Mouse (Mus musculus) MEL (cell line): ENCODE data around the gene Ncmap. TPM values are rescaled to one million over a fixed set of nuclear protein-coding genes. Genes with fewer than 3 reads are reported as not detected.

Source experiments
- DNase-seq: peaks from one replicate; pipeline ENCODE4 v3.0.0; 2011; ENCODE audit warnings: low read depth, low spot score
- H3K27ac ChIP-seq: 2 replicates; pipeline ENCODE4 v1.5.1; 2012; ENCODE audit warnings: low read depth, mild to moderate bottlenecking, control low read depth, low read length, moderate library complexity; ENCODE audit not compliant: control insufficient read depth
- H3K27me3 ChIP-seq, 2 experiments: fragments of 150-350 bp in 1 of 2; sonication (generic) in 1 of 2; 2 replicates each; pipeline ENCODE4 v1.6.1; 2012; ENCODE audit warnings: low read length in 2 of 2, mild to moderate bottlenecking in 2 of 2, improper control_type of control experiment in 1 of 2, moderate library complexity in 1 of 2; ENCODE audit not compliant: insufficient read depth in 2 of 2, control insufficient read depth in 1 of 2
- H3K36me3 ChIP-seq, 2 experiments: 2 replicates each; pipeline ENCODE4 v1.6.1; 2012 to 2014; ENCODE audit warnings: low read length in 2 of 2, improper control_type of control experiment in 1 of 2, inconsistent platforms in 1 of 2, mild to moderate bottlenecking in 1 of 2; ENCODE audit not compliant: insufficient read depth in 2 of 2, control insufficient read depth in 1 of 2
- H3K4me1 ChIP-seq, 2 experiments: fragments of 150-350 bp in 1 of 2; sonication (generic) in 1 of 2; 2 replicates each; pipeline ENCODE4 v1.6.1; 2012; ENCODE audit warnings: low read length in 2 of 2, improper control_type of control experiment in 1 of 2, mild to moderate bottlenecking in 1 of 2; ENCODE audit not compliant: insufficient read depth in 2 of 2, control insufficient read depth in 1 of 2
- H3K4me3 ChIP-seq, 2 experiments: fragments of 150-350 bp in 1 of 2; sonication (generic) in 1 of 2; 2 replicates each; pipeline ENCODE4 v1.5.1; 2012; ENCODE audit warnings: low read depth in 2 of 2, low read length in 2 of 2, mild to moderate bottlenecking in 2 of 2, moderate library complexity in 2 of 2, control low read depth in 1 of 2, improper control_type of control experiment in 1 of 2; ENCODE audit not compliant: control insufficient read depth in 1 of 2, insufficient read depth in 1 of 2
- H3K79me2 ChIP-seq: 2 replicates; pipeline ENCODE4 v1.6.1; 2012; ENCODE audit warnings: mild to moderate bottlenecking, low read length, moderate library complexity; ENCODE audit not compliant: control insufficient read depth, poor library complexity, insufficient read depth
- H3K9ac ChIP-seq: 2 replicates; pipeline ENCODE4 v1.6.1; 2012; ENCODE audit warnings: low read depth, mild to moderate bottlenecking, control low read depth, low read length, moderate library complexity; ENCODE audit not compliant: control insufficient read depth, poor library complexity, severe bottlenecking
- H3K9me3 ChIP-seq: fragments of 150-350 bp; sonication (generic); replicated peaks from 2 replicates; pipeline ENCODE4 v1.6.1; 2012; ENCODE audit warnings: mild to moderate bottlenecking, low read length, improper control_type of control experiment, moderate library complexity; ENCODE audit not compliant: insufficient read depth
- BHLHE40 ChIP-seq: IDR thresholded peaks from 2 replicates; pipeline ENCODE4 v1.6.1; 2012; ENCODE audit warnings: low read depth, mild to moderate bottlenecking, inconsistent platforms, low read length, improper control_type of control experiment, borderline replicate concordance
- CHD1 ChIP-seq: IDR thresholded peaks from 2 replicates; pipeline ENCODE4 v1.6.1; 2012; ENCODE audit warnings: low read depth, mild to moderate bottlenecking, inconsistent platforms, low read length, improper control_type of control experiment
- CHD2 ChIP-seq: IDR thresholded peaks from 2 replicates; pipeline ENCODE4 v1.6.1; 2011; ENCODE audit warnings: low read length, improper control_type of control experiment
- E2F4 ChIP-seq: IDR thresholded peaks from 2 replicates; pipeline ENCODE4 v1.6.1; 2011; ENCODE audit warnings: low read depth, low read length, improper control_type of control experiment, borderline replicate concordance
- ELF1 ChIP-seq: IDR thresholded peaks from 2 replicates; pipeline ENCODE4 v1.6.1; 2014; ENCODE audit warnings: low read depth, mild to moderate bottlenecking, inconsistent platforms, low read length, improper control_type of control experiment, moderate library complexity
- EP300 ChIP-seq, 2 experiments: IDR thresholded peaks; 2 replicates each; pipeline ENCODE4 v1.6.1; 2011; ENCODE audit warnings: improper control_type of control experiment in 2 of 2, low read length in 2 of 2, low read depth in 1 of 2, mild to moderate bottlenecking in 1 of 2
- ETS1 ChIP-seq: IDR thresholded peaks from 2 replicates; pipeline ENCODE4 v1.6.1; 2012; ENCODE audit warnings: low read depth, mild to moderate bottlenecking, inconsistent platforms, low read length, improper control_type of control experiment, moderate library complexity
- GATA1 ChIP-seq: IDR thresholded peaks from 2 replicates; pipeline ENCODE4 v1.6.1; 2011; ENCODE audit warnings: low read depth, low read length, improper control_type of control experiment
- HCFC1 ChIP-seq: IDR thresholded peaks from 2 replicates; pipeline ENCODE4 v1.6.1; 2012; ENCODE audit warnings: low read depth, mild to moderate bottlenecking, inconsistent platforms, low read length, improper control_type of control experiment, moderate library complexity
- JUND ChIP-seq: IDR thresholded peaks from 2 replicates; pipeline ENCODE4 v1.6.1; 2011; ENCODE audit warnings: low read depth, mild to moderate bottlenecking, improper control_type of control experiment, low read length
- KAT2A ChIP-seq: conservative IDR thresholded peaks from 2 replicates; pipeline ENCODE4 v1.6.1; 2012; ENCODE audit warnings: low read depth, low read length, improper control_type of control experiment, inconsistent platforms
- MAFK ChIP-seq: IDR thresholded peaks from 2 replicates; pipeline ENCODE4 v1.6.1; 2011; ENCODE audit warnings: low read depth, mild to moderate bottlenecking, low read length, improper control_type of control experiment, borderline replicate concordance
- MAX ChIP-seq: IDR thresholded peaks from 2 replicates; pipeline ENCODE4 v1.6.1; 2011; ENCODE audit warnings: low read length, improper control_type of control experiment
- MEF2A ChIP-seq: IDR thresholded peaks from 2 replicates; pipeline ENCODE4 v1.6.1; 2014; ENCODE audit warnings: low read depth, mild to moderate bottlenecking, inconsistent platforms, low read length, improper control_type of control experiment; ENCODE audit not compliant: poor library complexity, insufficient replicate concordance, severe bottlenecking; ENCODE audit errors: extremely low read depth
- MXI1 ChIP-seq: IDR thresholded peaks from 2 replicates; pipeline ENCODE4 v1.6.1; 2011; ENCODE audit warnings: mild to moderate bottlenecking, low read depth, low read length, improper control_type of control experiment
- MYB ChIP-seq: IDR thresholded peaks from 2 replicates; pipeline ENCODE4 v1.6.1; 2011; ENCODE audit warnings: mild to moderate bottlenecking, low read depth, low read length, improper control_type of control experiment
- MYC ChIP-seq: IDR thresholded peaks from 2 replicates; pipeline ENCODE4 v1.6.1; 2011; ENCODE audit warnings: low read depth, mild to moderate bottlenecking, low read length, improper control_type of control experiment, moderate library complexity
- NELFE ChIP-seq: IDR thresholded peaks from 2 replicates; pipeline ENCODE4 v1.6.1; 2011; ENCODE audit warnings: low read depth, low read length, improper control_type of control experiment
- NRF1 ChIP-seq: IDR thresholded peaks from 2 replicates; pipeline ENCODE4 v1.6.1; 2014; ENCODE audit warnings: low read depth, mild to moderate bottlenecking, inconsistent platforms, low read length, improper control_type of control experiment, moderate library complexity; ENCODE audit not compliant: poor library complexity, insufficient read depth, severe bottlenecking
- POLR2A ChIP-seq, 2 experiments: IDR thresholded peaks; 2 replicates each; pipeline ENCODE4 v1.6.1; 2011 to 2012; ENCODE audit warnings: low read length in 2 of 2, mild to moderate bottlenecking in 2 of 2, control low read depth in 1 of 2, improper control_type of control experiment in 1 of 2, low read depth in 1 of 2, moderate library complexity in 1 of 2; ENCODE audit not compliant: control insufficient read depth in 1 of 2, insufficient read depth in 1 of 2, poor library complexity in 1 of 2
- POLR2AphosphoS2 ChIP-seq: IDR thresholded peaks from 2 replicates; pipeline ENCODE4 v1.6.1; 2011; ENCODE audit warnings: low read length, improper control_type of control experiment
- POLR2AphosphoS5 ChIP-seq: IDR thresholded peaks from 2 replicates; pipeline ENCODE4 v1.6.1; 2012; ENCODE audit warnings: low read depth, borderline replicate concordance, mild to moderate bottlenecking, inconsistent platforms, low read length, moderate library complexity, mixed read lengths
- RAD21 ChIP-seq: IDR thresholded peaks from 2 replicates; pipeline ENCODE4 v1.6.1; 2011; ENCODE audit warnings: mild to moderate bottlenecking, low read depth, low read length, improper control_type of control experiment
- RCOR1 ChIP-seq: IDR thresholded peaks from 2 replicates; pipeline ENCODE4 v1.6.1; 2012; ENCODE audit warnings: low read depth, mild to moderate bottlenecking, inconsistent platforms, low read length, improper control_type of control experiment
- SIN3A ChIP-seq: IDR thresholded peaks from 2 replicates; pipeline ENCODE4 v1.6.1; 2012; ENCODE audit warnings: low read length, improper control_type of control experiment, inconsistent platforms
- TAL1 ChIP-seq: IDR thresholded peaks from 2 replicates; pipeline ENCODE4 v1.6.1; 2012; ENCODE audit warnings: mild to moderate bottlenecking, inconsistent platforms, low read length, moderate library complexity, mixed read lengths
- TBP ChIP-seq: IDR thresholded peaks from 2 replicates; pipeline ENCODE4 v1.8.0; 2011; ENCODE audit warnings: low read depth, low read length, improper control_type of control experiment
- TCF12 ChIP-seq: IDR thresholded peaks from 2 replicates; pipeline ENCODE4 v1.6.1; 2014; ENCODE audit warnings: low read depth, mild to moderate bottlenecking, inconsistent platforms, low read length, improper control_type of control experiment, moderate library complexity
- UBTF ChIP-seq: IDR thresholded peaks from 2 replicates; pipeline ENCODE4 v1.6.1; 2012; ENCODE audit warnings: low read depth, mild to moderate bottlenecking, inconsistent platforms, low read length, improper control_type of control experiment, moderate library complexity, borderline replicate concordance; ENCODE audit not compliant: insufficient read depth
- USF2 ChIP-seq, 2 experiments: IDR thresholded peaks; 2 replicates each; pipeline ENCODE4 v1.6.1; 2011 to 2012; ENCODE audit warnings: improper control_type of control experiment in 2 of 2, low read length in 2 of 2, borderline replicate concordance in 1 of 2, inconsistent platforms in 1 of 2, low read depth in 1 of 2, mild to moderate bottlenecking in 1 of 2; ENCODE audit not compliant: insufficient read depth in 1 of 2
- ZC3H11A ChIP-seq: IDR thresholded peaks from 2 replicates; pipeline ENCODE4 v1.6.1; 2012; ENCODE audit warnings: low read depth, mild to moderate bottlenecking, inconsistent platforms, low read length, improper control_type of control experiment
- ZKSCAN1 ChIP-seq: IDR thresholded peaks from 2 replicates; pipeline ENCODE4 v1.6.1; 2012; ENCODE audit warnings: low read depth, mild to moderate bottlenecking, inconsistent platforms, low read length, improper control_type of control experiment, moderate library complexity
- ZMIZ1 ChIP-seq: IDR thresholded peaks from 2 replicates; pipeline ENCODE4 v1.6.1; 2012; ENCODE audit warnings: low read depth, mild to moderate bottlenecking, inconsistent platforms, low read length, improper control_type of control experiment, moderate library complexity
- ZNF384 ChIP-seq: IDR thresholded peaks from 2 replicates; pipeline ENCODE4 v1.6.1; 2012; ENCODE audit warnings: low read depth, mild to moderate bottlenecking, inconsistent platforms, low read length, improper control_type of control experiment
- polyA plus RNA-seq, 2 experiments: library from polyadenylated mRNA; stranded (reverse) in 1 of 2; unstranded in 1 of 2; fragments of >175 nt in 1 of 2; fragments of >200 nt in 1 of 2; gene quantifications; 2 replicates each; pipeline versions ENCODE4 v1.2.1 to v1.2.4; 2012; ENCODE audit warnings: low replicate concordance in 2 of 2, low read depth in 1 of 2; ENCODE audit not compliant: insufficient read length in 2 of 2, insufficient read depth in 1 of 2, missing spikeins in 1 of 2
- total RNA-seq: library from RNA; depleted of rRNA; stranded (reverse); fragments of 300-350 nt; gene quantifications from 2 replicates; pipeline ENCODE4 v1.2.3, GENCODE M21; 2012

Ncmap gene
- total and polyA plus RNA-seq, 3 experiments = 0.08 to 0.22 TPM; not detected in 1

GRCm38 (mm10) chr4:135433443-135434394 is 35.7 kb upstream of the Ncmap start, which contains the start of gene Rcan3:
Gene Rcan3, minus strand, starts transcription at chr4:135433853.
- Histone ChIP-seq H3K4me1 (peaks cover 14 to 36% of the 10 kb centered on the region in 2 experiments), H3K79me2 (peaks cover 7% of the 10 kb centered on the region; the same call in 1 of the 2 replicates), H3K36me3 (peaks cover 0 to 31% of the 10 kb centered on the region in 2 experiments; a peak in 2 of 4 replicates), H3K4me3 (peak within 1 kb of the TSS; percentile 89 to 95), H3K9me3 (no peaks in the 10 kb centered on the region), H3K9ac (peak within 1 kb of the TSS; percentile 94), H3K27me3 (no peaks in the 10 kb centered on the region), H3K27ac (peak within 1 kb of the TSS; percentile 82)
- peak; percentile 86 for DNase-seq
- TF ChIP-seq ZMIZ1 (no peak; the same call in none of the 2 replicates), RAD21 (no peak), JUND (no peak), BHLHE40 (peak; percentile 96), TAL1 (no peak), ELF1 (no peak), GATA1 (no peak), ZKSCAN1 (no peak), POLR2A (IDR thresholded peaks at IDR 0.05; ENCODE audit: control insufficient read depth in 1 of 2, insufficient read depth in 1 of 2, low read depth in 1 of 2, low read length in 2 of 2, poor library complexity in 1 of 2) (peak; percentile 74 to 78), ETS1 (peak; percentile 6), ZC3H11A (no peak), MXI1 (peak; percentile 87), RCOR1 (no peak), NRF1 (peak; percentile 80), EP300 (IDR thresholded peaks at IDR 0.05; ENCODE audit: low read depth in 1 of 2, low read length in 2 of 2) (no peak), ZNF384 (peak; percentile 92), POLR2AphosphoS5 (no peak), KAT2A (no peak), TBP (no peak; the same call in 1 of the 2 replicates), CHD1 (no peak), MEF2A (no peak), USF2 (IDR thresholded peaks at IDR 0.05; ENCODE audit: borderline replicate concordance in 1 of 2, insufficient read depth in 1 of 2, low read depth in 1 of 2, low read length in 2 of 2) (0 out of 4 replicates have a peak, but pooled peaks of 1 of the 2 experiments have one; percentile 29), MAFK (no peak), TCF12 (peak; percentile 46; the same call in 1 of the 2 replicates), MAX (peak; percentile 26), MYC (no peak), CHD2 (no peak), HCFC1 (0 out of 2 replicates have a peak, but pooled peaks have one; percentile 41), NELFE (peak; percentile 76), E2F4 (no peak; the same call in 1 of the 2 replicates), MYB (no peak), POLR2AphosphoS2 (peak; percentile 72; the same call in 1 of the 2 replicates), SIN3A (peak; percentile 68), UBTF (no peak)
